Mouse (Mus musculus): ENCODE results near the gene Rpap3. TPM values are rescaled to one million over a fixed set of nuclear protein-coding genes. Genes with fewer than 3 reads are reported as not detected.

The Rpap3 gene
- polyA plus RNA-seq, 1 experiment, result 22.4 TPM

DNA sequence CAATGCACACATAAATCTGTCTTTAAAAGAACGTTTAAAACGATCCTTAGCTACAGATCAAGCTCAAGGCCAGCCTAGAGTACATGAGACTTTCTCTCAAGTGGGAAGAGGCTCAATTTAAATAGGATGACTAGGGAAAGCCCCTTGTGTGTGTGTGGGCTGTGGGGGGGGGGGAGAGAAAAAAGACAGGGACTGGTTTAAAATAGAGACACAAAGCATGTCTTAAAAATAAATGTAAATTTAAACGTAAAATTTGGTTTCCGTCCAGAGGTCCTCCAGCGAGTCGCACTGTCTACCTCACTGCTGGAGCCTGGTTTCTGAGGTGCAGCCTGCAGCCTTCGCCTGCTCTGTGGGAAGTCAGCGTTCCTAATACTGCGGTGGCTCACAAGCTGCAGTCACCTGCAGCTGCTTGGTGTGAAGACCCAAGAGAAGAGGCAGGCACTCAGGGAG is 34.7 kb upstream of the Rpap3 start:
- Histone ChIP-seq H3K4me3 (ENCODE audit: insufficient read depth, low read length) (no peak overlapping the region), H3K27ac (ENCODE audit: insufficient read depth, low read length) (no peak overlapping the region)
- TF ChIP-seq CTCF (IDR thresholded peaks at IDR 0.05; ENCODE audit: borderline replicate concordance, insufficient read depth, low read length), result no peak

GRCm38 (mm10) chr15:97738923-97739322 is 33.3 kb upstream of the Rpap3 start:
- H3K4me3 ChIP-seq (ENCODE audit: insufficient read depth, low read length), result no peak overlapping the region
- H3K27ac ChIP-seq (ENCODE audit: insufficient read depth, low read length), result no peak overlapping the region
- TF ChIP-seq POLR2A (IDR thresholded peaks at IDR 0.05; ENCODE audit: low read depth, low read length), result no peak
- no peak for TF ChIP-seq CTCF (IDR thresholded peaks at IDR 0.05; ENCODE audit: borderline replicate concordance, insufficient read depth, low read length)
- no peaks in the 10 kb centered on the region for H3K4me1 ChIP-seq (ENCODE audit: control insufficient read depth, insufficient read depth, low read length)

More for the DNA sequence above, 34.7 kb upstream of the Rpap3 start:
- H3K4me1 ChIP-seq (ENCODE audit: control insufficient read depth, insufficient read depth, low read length), result no peaks in the 10 kb centered on the region

GRCm38 (mm10) chr15:97731988-97732387 is 26.4 kb upstream of the Rpap3 start:
- H3K4me3 ChIP-seq (ENCODE audit: insufficient read depth, low read length), result no peak overlapping the region
- no peaks in the 10 kb centered on the region for H3K4me1 ChIP-seq (ENCODE audit: control insufficient read depth, insufficient read depth, low read length)
- H3K27ac ChIP-seq (ENCODE audit: insufficient read depth, low read length), result no peak overlapping the region
- TF ChIP-seq CTCF (IDR thresholded peaks at IDR 0.05; ENCODE audit: borderline replicate concordance, insufficient read depth, low read length), result no peak
- TF ChIP-seq POLR2A (IDR thresholded peaks at IDR 0.05; ENCODE audit: low read depth, low read length), result no peak

DNA sequence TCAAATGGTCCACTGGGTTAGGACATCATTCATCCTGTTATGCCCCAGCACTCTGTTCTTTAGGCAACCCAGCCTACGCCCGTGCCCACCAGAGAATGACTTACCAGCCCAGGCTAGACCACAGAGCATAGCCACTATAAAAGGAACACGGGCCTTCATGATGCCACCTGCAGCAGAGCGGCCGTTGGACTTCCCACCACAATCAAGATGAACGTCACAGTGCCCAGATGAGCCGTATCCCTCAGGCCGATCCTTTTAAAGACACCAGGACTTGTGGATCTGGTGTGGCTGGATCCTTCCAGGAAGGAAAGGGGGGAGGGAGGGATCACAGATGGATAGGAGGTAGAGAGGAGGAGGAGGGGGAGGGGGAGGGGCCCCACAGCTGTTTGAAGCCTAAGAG is 25.5 kb upstream of the Rpap3 start, which contains the start of gene Endou:
TSS of gene Endou (minus strand) at position 229 of the 400 bp plus-strand sequence.
- H3K27ac ChIP-seq (ENCODE audit: insufficient read depth, low read length), result no peak within 1 kb of the TSS
- TF ChIP-seq CTCF (IDR thresholded peaks at IDR 0.05; ENCODE audit: borderline replicate concordance, insufficient read depth, low read length) (no peak), POLR2A (IDR thresholded peaks at IDR 0.05; ENCODE audit: low read depth, low read length) (no peak)
- no peaks in the 10 kb centered on the region for H3K4me1 ChIP-seq (ENCODE audit: control insufficient read depth, insufficient read depth, low read length)
- no peak within 1 kb of the TSS for H3K4me3 ChIP-seq (ENCODE audit: insufficient read depth, low read length)

DNA sequence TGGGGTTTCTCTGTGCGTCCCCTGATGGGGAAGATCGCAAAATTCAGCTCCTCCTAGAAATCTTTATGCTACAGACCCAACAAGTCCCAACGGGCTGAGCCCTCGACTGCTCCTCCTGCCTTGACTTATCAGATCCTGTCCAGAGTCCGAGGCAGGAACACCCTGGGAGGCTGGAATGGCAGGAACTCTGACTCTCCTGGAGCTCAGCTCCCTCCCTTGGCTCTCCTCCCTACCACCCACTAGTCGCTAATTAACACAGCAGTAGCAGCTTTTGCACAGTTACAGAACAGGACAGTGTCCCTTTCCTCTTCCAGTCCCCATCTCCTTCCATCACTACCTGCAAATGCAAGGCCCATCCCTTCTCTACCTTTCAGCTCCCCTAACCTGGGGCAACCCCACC is 24.7 kb upstream of the Rpap3 start:
- no peak overlapping the region for H3K27ac ChIP-seq (ENCODE audit: insufficient read depth, low read length)
- no peak overlapping the region for H3K4me3 ChIP-seq (ENCODE audit: insufficient read depth, low read length)
- TF ChIP-seq CTCF (IDR thresholded peaks at IDR 0.05; ENCODE audit: borderline replicate concordance, insufficient read depth, low read length), result no peak
- no peak for TF ChIP-seq POLR2A (IDR thresholded peaks at IDR 0.05; ENCODE audit: low read depth, low read length)
- no peaks in the 10 kb centered on the region for H3K4me1 ChIP-seq (ENCODE audit: control insufficient read depth, insufficient read depth, low read length)

- no peaks in the 10 kb centered on the region for H3K4me1 ChIP-seq (ENCODE audit: control insufficient read depth, insufficient read depth, low read length)
- no peak overlapping the region for H3K27ac ChIP-seq (ENCODE audit: insufficient read depth, low read length)
- TF ChIP-seq POLR2A (IDR thresholded peaks at IDR 0.05; ENCODE audit: low read depth, low read length) (no peak), CTCF (IDR thresholded peaks at IDR 0.05; ENCODE audit: borderline replicate concordance, insufficient read depth, low read length) (no peak)
- no peak overlapping the region for H3K4me3 ChIP-seq (ENCODE audit: insufficient read depth, low read length)
Observed at GRCm38 (mm10) chr15:97728804-97729203, 23.2 kb upstream of the Rpap3 start.

GRCm38 (mm10) chr15:97728394-97728793 is 22.8 kb upstream of the Rpap3 start:
- TF ChIP-seq POLR2A (IDR thresholded peaks at IDR 0.05; ENCODE audit: low read depth, low read length) (no peak), CTCF (IDR thresholded peaks at IDR 0.05; ENCODE audit: borderline replicate concordance, insufficient read depth, low read length) (no peak)
- Histone ChIP-seq H3K4me3 (ENCODE audit: insufficient read depth, low read length) (no peak overlapping the region), H3K4me1 (ENCODE audit: control insufficient read depth, insufficient read depth, low read length) (no peaks in the 10 kb centered on the region), H3K27ac (ENCODE audit: insufficient read depth, low read length) (no peak overlapping the region)

GRCm38 (mm10) chr15:97727520-97727919 is 21.9 kb upstream of the Rpap3 start:
- Histone ChIP-seq H3K4me3 (ENCODE audit: insufficient read depth, low read length) (no peak overlapping the region), H3K27ac (ENCODE audit: insufficient read depth, low read length) (no peak overlapping the region)
- TF ChIP-seq CTCF (IDR thresholded peaks at IDR 0.05; ENCODE audit: borderline replicate concordance, insufficient read depth, low read length) (no peak), POLR2A (IDR thresholded peaks at IDR 0.05; ENCODE audit: low read depth, low read length) (no peak)

GRCm38 (mm10) chr15:97727048-97727447 is 21.4 kb upstream of the Rpap3 start:
- no peak for TF ChIP-seq POLR2A (IDR thresholded peaks at IDR 0.05; ENCODE audit: low read depth, low read length)
- no peak for TF ChIP-seq CTCF (IDR thresholded peaks at IDR 0.05; ENCODE audit: borderline replicate concordance, insufficient read depth, low read length)
- no peaks in the 10 kb centered on the region for H3K4me1 ChIP-seq (ENCODE audit: control insufficient read depth, insufficient read depth, low read length)
- no peak overlapping the region for H3K4me3 ChIP-seq (ENCODE audit: insufficient read depth, low read length)
- no peak overlapping the region for H3K27ac ChIP-seq (ENCODE audit: insufficient read depth, low read length)

More at GRCm38 (mm10) chr15:97727520-97727919, 21.9 kb upstream of the Rpap3 start:
- no peaks in the 10 kb centered on the region for H3K4me1 ChIP-seq (ENCODE audit: control insufficient read depth, insufficient read depth, low read length)

DNA sequence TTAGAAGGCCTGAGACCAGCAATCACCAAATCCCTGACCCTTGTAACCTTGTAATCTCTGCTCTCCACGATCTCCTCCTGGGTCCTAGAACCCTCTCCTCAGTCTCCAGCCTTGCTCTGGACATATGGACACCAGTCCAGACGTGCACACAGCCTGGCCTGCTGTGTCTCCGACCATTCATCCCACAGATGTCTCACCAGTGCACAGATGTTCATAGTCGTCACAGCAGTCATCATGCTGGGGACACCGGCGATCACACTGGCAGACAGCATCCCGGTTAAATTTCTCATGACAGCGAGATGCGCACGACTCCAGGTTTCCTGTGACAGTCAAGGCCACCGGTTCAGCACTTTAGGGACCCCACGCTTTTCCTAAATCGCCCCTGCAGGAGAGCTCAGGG is 20.7 kb upstream of the Rpap3 start:
- TF ChIP-seq CTCF (IDR thresholded peaks at IDR 0.05; ENCODE audit: borderline replicate concordance, insufficient read depth, low read length), result no peak
- H3K4me3 ChIP-seq (ENCODE audit: insufficient read depth, low read length), result no peak overlapping the region

More for the DNA sequence above, 20.7 kb upstream of the Rpap3 start:
- Histone ChIP-seq H3K4me1 (ENCODE audit: control insufficient read depth, insufficient read depth, low read length) (no peaks in the 10 kb centered on the region), H3K27ac (ENCODE audit: insufficient read depth, low read length) (no peak overlapping the region)
